Mouse (Mus musculus) limb, embryonic 12.5 days (tissue): ENCODE data around the gene Tnks1bp1. TPM values are rescaled to one million over a fixed set of nuclear protein-coding genes. Genes with fewer than 3 reads are reported as not detected.

ENCODE experiments used
- polyA plus RNA-seq: library from polyadenylated mRNA; unstranded; fragments of >200 nt; fragmentation: Nextera tagmentation; extraction: Ambion mirVana; gene quantifications from 2 replicates; pipeline ENCODE4 v1.2.1, GENCODE M21; 2016

Gene Tnks1bp1
- polyA plus RNA-seq, 1 experiment from 2014 or later, result 36.2 TPM

Other genes with a start within 250 kb of the Tnks1bp1 start
- 23.2 and 29.0 TPM in 2 replicates for gene Ube2l6, start 249.2 kb upstream of the Tnks1bp1 start, polyA plus RNA-seq
- 0.19 and 0.49 TPM in 2 replicates for gene Smtnl1, start 225.4 kb upstream of the Tnks1bp1 start, polyA plus RNA-seq
- 38.8 and 43.3 TPM in 2 replicates for gene Timm10, start 221.0 kb upstream of the Tnks1bp1 start, polyA plus RNA-seq
- 21.1 and 23.8 TPM in 2 replicates for gene Slc43a1, start 209.2 kb upstream of the Tnks1bp1 start, polyA plus RNA-seq
- 0.84 and 0.95 TPM in 2 replicates for gene Rtn4rl2, start 161.3 kb upstream of the Tnks1bp1 start, polyA plus RNA-seq
- 30.0 and 33.9 TPM in 2 replicates for gene Slc43a3, start 111.4 kb upstream of the Tnks1bp1 start, polyA plus RNA-seq
- 0.51 TPM in 1 of 2 replicates, not detected in the other for gene Prg2, start 67.6 kb upstream of the Tnks1bp1 start, polyA plus RNA-seq
- gene Prg3, start 59.8 kb upstream of the Tnks1bp1 start, polyA plus RNA-seq, result not detected in 2 replicates
- gene Ssrp1, start 10.8 kb upstream of the Tnks1bp1 start, polyA plus RNA-seq, result 330 and 336 TPM in 2 replicates
- 1.4 and 2.2 TPM in 2 replicates for gene P2rx3, start 10.6 kb upstream of the Tnks1bp1 start, polyA plus RNA-seq
- 39.0 and 39.1 TPM in 2 replicates for gene Aplnr, start 88.2 kb downstream of the Tnks1bp1 start, polyA plus RNA-seq
- gene Lrrc55, start 149.2 kb downstream of the Tnks1bp1 start, polyA plus RNA-seq, result 0.45 and 0.46 TPM in 2 replicates